Mouse (Mus musculus): ENCODE results near the gene Bmpr1a. TPM values are rescaled to one million over a fixed set of nuclear protein-coding genes. Genes with fewer than 3 reads are reported as not detected.

Bmpr1a gene
- polyA plus RNA-seq, 1 experiment, result 3.3 TPM

- Histone ChIP-seq H3K4me3 (ENCODE audit: low read depth, low read length) (no peak overlapping the region), H3K27me3 (ENCODE audit: control insufficient read depth, insufficient read depth, low read length) (no peaks in the 10 kb centered on the region), H3K27ac (ENCODE audit: insufficient read depth, low read depth, low read length) (peak overlapping the region; percentile 39; the same call in 1 of the 2 replicates), H3K36me3 (ENCODE audit: control insufficient read depth, insufficient read depth, low read length) (no peaks in the 10 kb centered on the region), H3K4me1 (ENCODE audit: control insufficient read depth, insufficient read depth, insufficient read length, low read length) (peaks cover 21% of the 10 kb centered on the region)
- 28% methylated on average over 4 of the region's 4 CpGs for WGBS
- TF ChIP-seq POLR2A (IDR thresholded peaks at IDR 0.05; ENCODE audit: low read depth, low read length), result no peak; the same call in 1 of the 2 replicates
- TF ChIP-seq CTCF (IDR thresholded peaks at IDR 0.05; ENCODE audit: extremely low read depth, insufficient read length, insufficient replicate concordance, low read depth, low read length), result no peak
These were observed 5.2 kb upstream of the Bmpr1a start for GRCm38 (mm10) chr14:34508187-34508840.

GRCm38 (mm10) chr14:34505309-34505708 lies 2.2 kb upstream of the Bmpr1a start:
- H3K36me3 ChIP-seq (ENCODE audit: control insufficient read depth, insufficient read depth, low read length), result no peaks in the 10 kb centered on the region
- WGBS, result 32% methylated on average over 7 of the region's 7 CpGs
- peak overlapping the region; percentile 37; the same call in 1 of the 2 replicates for H3K27ac ChIP-seq (ENCODE audit: insufficient read depth, low read depth, low read length)
- H3K4me3 ChIP-seq (ENCODE audit: low read depth, low read length), result no peak overlapping the region
- TF ChIP-seq POLR2A (IDR thresholded peaks at IDR 0.05; ENCODE audit: low read depth, low read length) (no peak), CTCF (IDR thresholded peaks at IDR 0.05; ENCODE audit: extremely low read depth, insufficient read length, insufficient replicate concordance, low read depth, low read length) (no peak)
- H3K4me1 ChIP-seq (ENCODE audit: control insufficient read depth, insufficient read depth, insufficient read length, low read length), result peaks cover 21% of the 10 kb centered on the region
- no peaks in the 10 kb centered on the region for H3K27me3 ChIP-seq (ENCODE audit: control insufficient read depth, insufficient read depth, low read length)

GRCm38 (mm10) chr14:34504377-34504776 lies 1.2 kb upstream of the Bmpr1a start:
- Histone ChIP-seq H3K27ac (ENCODE audit: insufficient read depth, low read depth, low read length) (peak overlapping the region; percentile 44), H3K4me1 (ENCODE audit: control insufficient read depth, insufficient read depth, insufficient read length, low read length) (peaks cover 21% of the 10 kb centered on the region), H3K27me3 (ENCODE audit: control insufficient read depth, insufficient read depth, low read length) (no peaks in the 10 kb centered on the region), H3K4me3 (ENCODE audit: low read depth, low read length) (no peak overlapping the region), H3K36me3 (ENCODE audit: control insufficient read depth, insufficient read depth, low read length) (no peaks in the 10 kb centered on the region)
- 85% methylated on average over 5 of the region's 5 CpGs for WGBS
- no peak for TF ChIP-seq CTCF (IDR thresholded peaks at IDR 0.05; ENCODE audit: extremely low read depth, insufficient read length, insufficient replicate concordance, low read depth, low read length)
- no peak for TF ChIP-seq POLR2A (IDR thresholded peaks at IDR 0.05; ENCODE audit: low read depth, low read length)

- no peaks in the 10 kb centered on the region for H3K27me3 ChIP-seq (ENCODE audit: control insufficient read depth, insufficient read depth, low read length)
- no peak for TF ChIP-seq POLR2A (IDR thresholded peaks at IDR 0.05; ENCODE audit: low read depth, low read length)
- TF ChIP-seq CTCF (IDR thresholded peaks at IDR 0.05; ENCODE audit: extremely low read depth, insufficient read length, insufficient replicate concordance, low read depth, low read length), result no peak
- H3K4me1 ChIP-seq (ENCODE audit: control insufficient read depth, insufficient read depth, insufficient read length, low read length), result peaks cover 18% of the 10 kb centered on the region
- 78% methylated on average over 6 of the region's 6 CpGs for WGBS
- H3K4me3 ChIP-seq (ENCODE audit: low read depth, low read length), result no peak overlapping the region
- no peaks in the 10 kb centered on the region for H3K36me3 ChIP-seq (ENCODE audit: control insufficient read depth, insufficient read depth, low read length)
- H3K27ac ChIP-seq (ENCODE audit: insufficient read depth, low read depth, low read length), result no peak overlapping the region
These were observed 618 bp upstream of the Bmpr1a start for GRCm38 (mm10) chr14:34503759-34504158.

DNA sequence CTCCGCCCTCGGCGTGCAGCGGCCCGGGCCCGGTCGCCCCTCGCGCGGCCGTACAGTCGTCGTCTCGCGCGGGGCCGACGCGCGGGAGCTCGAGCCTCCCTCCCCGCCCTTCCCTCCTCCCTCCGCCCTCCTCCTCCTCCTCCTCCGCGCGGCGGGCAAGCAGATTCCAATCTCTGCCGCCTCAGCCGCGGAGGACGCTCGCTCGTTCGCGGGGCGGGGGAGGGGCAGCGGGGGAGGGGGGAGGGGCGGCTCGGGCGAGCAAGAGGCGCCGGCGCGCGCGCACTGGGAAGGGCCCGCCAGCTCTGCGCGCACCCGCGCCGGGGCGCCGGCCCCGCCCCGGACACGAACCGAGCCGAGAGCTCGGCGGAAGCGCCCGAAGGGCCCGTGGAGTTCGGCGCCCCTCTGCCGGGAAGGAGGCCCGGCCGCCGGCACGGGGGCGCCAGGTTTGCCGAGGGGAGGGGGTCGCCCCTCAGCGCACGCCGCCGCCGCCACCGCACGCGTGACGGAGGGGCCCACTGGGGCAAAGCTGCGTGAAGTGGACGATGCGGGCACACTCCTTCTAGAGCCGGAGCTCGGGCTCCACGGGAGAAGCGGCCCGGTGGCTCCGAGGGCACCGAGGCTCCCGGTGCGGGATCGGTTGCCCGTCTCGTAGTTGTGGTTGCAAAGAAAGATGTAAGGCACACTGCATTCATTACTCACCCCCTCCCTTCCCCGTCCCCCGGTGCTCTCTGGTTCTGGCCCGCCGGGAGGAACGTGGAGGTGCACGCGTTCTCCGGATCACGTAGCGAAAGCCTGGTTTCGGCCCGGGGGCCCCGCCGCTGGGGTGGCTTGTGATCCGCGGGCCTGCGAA lies 441 bp downstream of the Bmpr1a start:
- Histone ChIP-seq H3K36me3 (ENCODE audit: control insufficient read depth, insufficient read depth, low read length) (no peaks in the 10 kb centered on the region), H3K27me3 (ENCODE audit: control insufficient read depth, insufficient read depth, low read length) (no peaks in the 10 kb centered on the region), H3K4me1 (ENCODE audit: control insufficient read depth, insufficient read depth, insufficient read length, low read length) (peaks cover 11% of the 10 kb centered on the region), H3K4me3 (ENCODE audit: low read depth, low read length) (peak overlapping the region; percentile 95), H3K27ac (ENCODE audit: insufficient read depth, low read depth, low read length) (peak overlapping the region; percentile 88)
- TF ChIP-seq CTCF (IDR thresholded peaks at IDR 0.05; ENCODE audit: extremely low read depth, insufficient read length, insufficient replicate concordance, low read depth, low read length), result no peak
- TF ChIP-seq POLR2A (IDR thresholded peaks at IDR 0.05; ENCODE audit: low read depth, low read length), result peak; percentile 23
- under 1% methylated on average over 106 of the region's 115 CpGs for WGBS

DNA sequence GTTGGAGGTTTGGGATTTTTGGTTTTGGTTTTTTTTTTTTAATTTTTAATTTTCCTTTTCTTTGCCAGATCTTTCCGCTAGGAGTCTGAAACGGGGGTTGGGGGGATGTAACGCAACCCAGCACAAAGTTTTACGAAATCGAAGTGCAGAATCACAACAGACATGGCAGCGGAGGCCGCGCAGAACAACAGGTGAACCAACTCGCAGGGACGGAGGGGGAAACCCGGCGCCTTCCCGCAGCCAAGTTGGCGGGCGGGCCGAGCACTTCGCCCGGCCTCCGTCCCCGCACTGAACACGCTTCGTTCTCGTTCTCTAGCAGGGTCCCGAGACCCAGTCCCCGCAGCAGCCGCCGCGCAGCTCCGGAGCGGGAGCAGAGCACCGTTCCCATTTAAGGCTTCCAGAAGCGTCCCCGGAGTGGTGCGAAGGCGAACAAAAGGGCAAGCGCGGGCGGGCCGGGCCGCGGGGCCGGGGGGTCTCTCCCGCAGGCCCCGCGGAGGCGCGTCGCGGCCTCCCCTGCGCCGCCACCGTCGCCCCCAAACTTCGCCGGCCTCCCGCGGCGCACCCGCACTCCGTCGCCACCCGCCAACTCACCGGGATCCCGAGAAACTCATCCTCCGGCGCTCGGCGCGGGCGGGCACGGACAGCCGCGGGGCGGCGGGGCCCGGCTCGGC lies 1.2 kb downstream of the Bmpr1a start:
- H3K4me1 ChIP-seq (ENCODE audit: control insufficient read depth, insufficient read depth, insufficient read length, low read length), result peaks cover 13% of the 10 kb centered on the region
- H3K27ac ChIP-seq (ENCODE audit: insufficient read depth, low read depth, low read length), result peak overlapping the region; percentile 82
- no peaks in the 10 kb centered on the region for H3K36me3 ChIP-seq (ENCODE audit: control insufficient read depth, insufficient read depth, low read length)
- 1% methylated on average over 73 of the region's 77 CpGs for WGBS
- H3K27me3 ChIP-seq (ENCODE audit: control insufficient read depth, insufficient read depth, low read length), result no peaks in the 10 kb centered on the region
- H3K4me3 ChIP-seq (ENCODE audit: low read depth, low read length), result peak overlapping the region; percentile 95
- no peak for TF ChIP-seq POLR2A (IDR thresholded peaks at IDR 0.05; ENCODE audit: low read depth, low read length)
- no peak for TF ChIP-seq CTCF (IDR thresholded peaks at IDR 0.05; ENCODE audit: extremely low read depth, insufficient read length, insufficient replicate concordance, low read depth, low read length)

Data from small intestine, adult 2 months (tissue).